In the genomic region with DNA sequence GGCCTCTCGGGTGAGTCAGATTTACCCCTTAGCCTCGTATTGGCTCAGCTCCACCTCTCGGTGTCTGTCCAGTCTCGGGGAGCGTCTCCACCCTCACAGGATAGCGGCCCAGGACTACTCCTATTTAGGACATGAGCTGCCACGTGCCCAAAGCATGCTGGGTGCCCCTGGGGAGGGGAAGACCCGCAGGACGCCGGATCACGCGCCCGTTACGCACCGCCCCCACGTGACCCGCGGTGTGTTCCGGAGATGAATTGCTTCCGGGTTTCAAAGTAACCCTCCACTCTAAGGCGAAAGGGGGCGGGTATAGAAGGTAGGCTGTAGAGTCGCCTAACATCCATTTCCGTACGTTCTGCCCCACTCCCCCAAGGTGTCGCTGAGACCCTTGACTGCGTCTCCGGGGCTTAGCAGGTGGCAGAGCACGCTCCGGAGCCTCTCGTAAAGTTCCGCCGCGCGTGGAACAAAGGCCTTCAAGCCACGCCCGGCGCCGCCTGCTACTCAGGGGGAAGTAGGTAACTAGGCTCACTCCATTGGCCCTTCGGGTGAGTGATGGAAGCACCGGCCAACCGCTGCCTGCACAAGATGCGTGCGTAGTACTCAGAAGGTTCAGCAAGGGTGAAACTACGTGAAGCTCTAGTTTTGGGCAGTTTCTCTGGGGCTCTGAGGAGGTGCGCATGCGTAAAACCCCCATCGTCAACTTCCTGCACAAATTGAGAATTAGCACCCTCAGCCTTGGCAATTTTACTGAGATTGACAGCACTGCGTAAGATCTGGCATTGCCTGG, we compare ENCODE assay signal across 8 mouse cellular contexts. TPM values are rescaled to one million over a fixed set of nuclear protein-coding genes. Genes with fewer than 3 reads are reported as not detected.
DNase-seq lines count a peak whose midpoint lies in the region; ATAC-seq lines count a peak whose summit lies in the region.

No protein-coding gene starts in this region.

- peaks cover 6% of the 10 kb centered on the region for H3K4me1 ChIP-seq in hindbrain, embryonic 16.5 days (ENCODE audit: control insufficient read depth, insufficient read depth, low read depth, low read length)

- peak; percentile 99 for ATAC-seq in hindbrain, embryonic 16.5 days

- peak overlapping the region; percentile 57 for H3K4me3 ChIP-seq in hindbrain, embryonic 16.5 days (ENCODE audit: low read length)
- H3K4me3 ChIP-seq in macrophage (ENCODE audit: inconsistent target), result peak overlapping the region; percentile 37

- H3K27me3 ChIP-seq in hindbrain, embryonic 16.5 days (replicated peaks; ENCODE audit: control insufficient read depth, insufficient read depth, low read length), result no peaks in the 10 kb centered on the region

- H3K36me3 ChIP-seq in hindbrain, embryonic 16.5 days (ENCODE audit: control insufficient read depth, insufficient read depth, low read length), result no peaks in the 10 kb centered on the region
- peaks cover 7% of the 10 kb centered on the region; the same call in 1 of the 2 replicates for H3K36me3 ChIP-seq in macrophage (ENCODE audit: inconsistent target)

- peak; percentile 94 for DNase-seq in WW6 (ENCODE audit: low read depth, low spot score)
- peak; percentile 97 to 99 for DNase-seq in cerebellum, postnatal 4 days (ENCODE audit: low spot score in 2 of 2)
- peak; percentile 99 for DNase-seq in gastrocnemius, adult 18-20 months (ENCODE audit: low spot score)
- peak; percentile 99 for DNase-seq in left cerebral cortex, adult 18-20 months (ENCODE audit: low spot score in 2 of 2)
- peak; percentile 100 for DNase-seq in right cerebral cortex, adult 18-20 months
- peak; percentile 98 for DNase-seq in urinary bladder, postnatal 10 days (ENCODE audit: low spot score)

- peak overlapping the region; percentile 98 for H3K27ac ChIP-seq in hindbrain, embryonic 16.5 days (ENCODE audit: low read depth, low read length)
- peak overlapping the region; percentile 96 for H3K27ac ChIP-seq in macrophage

- H3K9me3 ChIP-seq in hindbrain, embryonic 16.5 days (ENCODE audit: control insufficient read depth, low read length), result no peaks in the 10 kb centered on the region

- WGBS in hindbrain, embryonic 16.5 days, result under 1% methylated on average over 48 of the region's 49 CpGs
- WGBS in macrophage (ENCODE audit: missing documents), result 1% methylated on average over 49 of the region's 49 CpGs

- H3K79me2 ChIP-seq in macrophage (ENCODE audit: inconsistent target), result no peaks in the 10 kb centered on the region

- H3K4me2 ChIP-seq in hindbrain, embryonic 16.5 days (ENCODE audit: low read length), result peak overlapping the region; percentile 77

- H3K9ac ChIP-seq in hindbrain, embryonic 16.5 days (ENCODE audit: low read depth, low read length), result peak overlapping the region; percentile 83

RNA-seq across cellular contexts. Expression of a gene that starts 35.6 kb away (rescaled TPM):
- total RNA-seq in gastrocnemius, adult 18-20 months (2021), result 100 to 1,000 TPM; 174 to 196 TPM
- polyA plus RNA-seq in hindbrain, embryonic 16.5 days (2015; fragmentation: Nextera tagmentation; extraction: Ambion mirVana), result 16.4 and 24.1 TPM in 2 replicates
- total RNA-seq in left cerebral cortex, adult 18-20 months (2021), result 100 to 1,000 TPM; 210 to 213 TPM
- total RNA-seq in macrophage (2018; cell fraction: chromatin; rRNA removed), result 100 to 1,000 TPM in 17 of 26 experiments, 10 to 100 TPM in 9; 29.4 to 174 (median 111) TPM
- total RNA-seq in macrophage (2018; cell fraction: cytosol; rRNA removed), result 10 to 100 TPM; 29.8 to 74.5 (median 47.8) TPM
- total RNA-seq in macrophage (2018; cell fraction: nucleus; rRNA removed), result 100 to 1,000 TPM in 10 of 26 experiments, 10 to 100 TPM in 16; 36.8 to 163 (median 85.6) TPM
- polyA plus RNA-seq in macrophage (2018), result 37.8 to 68.1 TPM (median 46.3 TPM) in 3 replicates

Comparison
In these comparisons a context has a peak if more than half of its experiments do, and no peak if none do; other contexts are left out.
1. Peak in every context shown above with its lines: DNase-seq, ATAC-seq, H3K4me3 ChIP-seq and H3K27ac ChIP-seq.